Mouse (Mus musculus) lung, embryonic 14.5 days (tissue): ENCODE data around the gene Rpp25. TPM values are rescaled to one million over a fixed set of nuclear protein-coding genes. Genes with fewer than 3 reads are reported as not detected.

Experiments used
- ATAC-seq: fragments of 200-750 bp; cut with Nextera tagmentation; 2 replicates; pipeline ENCODE4 v1.8.0; 2017; ENCODE audit warnings: mild to moderate bottlenecking, moderate TSS enrichment, moderate library complexity; ENCODE audit not compliant: insufficient read depth
- DNase-seq: peaks from one replicate; pipeline ENCODE4 v3.0.0-alpha.2; 2015
- H3K27ac ChIP-seq: fragments of 300-500 bp; sonication (generic); 2 replicates; pipeline ENCODE4 v1.5.1; 2014; ENCODE audit warnings: low read depth, mild to moderate bottlenecking, moderate library complexity
- H3K27me3 ChIP-seq: fragments of 300-500 bp; sonication (generic); 2 replicates; pipeline ENCODE4 v1.6.1; 2014; ENCODE audit warnings: low read length, control low read depth; ENCODE audit not compliant: insufficient read depth
- H3K36me3 ChIP-seq: fragments of 300-500 bp; sonication (generic); 2 replicates; pipeline ENCODE4 v1.6.1; 2014; ENCODE audit warnings: control low read depth; ENCODE audit not compliant: insufficient read depth
- H3K4me1 ChIP-seq: fragments of 300-500 bp; sonication (generic); 2 replicates; pipeline ENCODE4 v1.6.1; 2014; ENCODE audit warnings: antibody characterized with exemption, control low read depth; ENCODE audit not compliant: insufficient read depth
- H3K4me2 ChIP-seq: fragments of 300-500 bp; sonication (generic); 2 replicates; pipeline ENCODE4 v1.6.1; 2014; ENCODE audit warnings: mild to moderate bottlenecking
- H3K4me3 ChIP-seq: fragments of 300-500 bp; sonication (generic); 2 replicates; pipeline ENCODE4 v1.5.1; 2014; ENCODE audit warnings: low read depth, low read length
- H3K9ac ChIP-seq: fragments of 300-500 bp; sonication (generic); 2 replicates; pipeline ENCODE4 v1.6.1; 2014
- H3K9me3 ChIP-seq: fragments of 300-500 bp; sonication (generic); 2 replicates; pipeline ENCODE4 v1.6.1; 2016; ENCODE audit warnings: low read depth, low read length, control low read depth
- CTCF ChIP-seq: IDR thresholded peaks from 2 replicates; pipeline ENCODE4 v1.5.1; 2016; ENCODE audit warnings: antibody characterized with exemption, low read depth
- WGBS: fragments of 180-500 bp; shearing (Covaris S2); extraction: QIAGEN DNeasy Blood & Tissue Kit; methylation state at CpG from one replicate; pipeline ENCODE4 v1.1.7; 2014; 5-methylcytosine and 5-hydroxymethylcytosine counted together
- polyA plus RNA-seq: library from polyadenylated mRNA; unstranded; fragments of >200 nt; fragmentation: Nextera tagmentation; extraction: Ambion mirVana; gene quantifications from 2 replicates; pipeline ENCODE4 v1.2.1, GENCODE M21; 2014

Gene Rpp25
- polyA plus RNA-seq, 1 experiment from 2014 or later, result 2.4 TPM

- TF ChIP-seq CTCF, result no peak
- Histone ChIP-seq H3K27me3 (no peaks in the 10 kb centered on the region), H3K36me3 (peaks cover 84% of the 10 kb centered on the region), H3K4me2 (no peak overlapping the region), H3K9me3 (no peaks in the 10 kb centered on the region), H3K27ac (no peak overlapping the region), H3K4me1 (peaks cover 6% of the 10 kb centered on the region; the same call in 1 of the 2 replicates), H3K4me3 (no peak overlapping the region), H3K9ac (no peak overlapping the region)
- ATAC-seq (no peak), DNase-seq (no peak)
- 71% methylated on average over 5 of the region's 5 CpGs for WGBS
Observed at GRCm38 (mm10) chr9:57547287-57547686, 43.5 kb downstream of the Rpp25 start.

GRCm38 (mm10) chr9:57547869-57548268, 44.0 kb downstream of the Rpp25 start:
- H3K36me3 ChIP-seq, result peaks cover 78% of the 10 kb centered on the region
- peaks cover 6% of the 10 kb centered on the region; the same call in 1 of the 2 replicates for H3K4me1 ChIP-seq
- 85% methylated on average over 11 of the region's 11 CpGs for WGBS

GRCm38 (mm10) chr9:57549186-57549585, 45.4 kb downstream of the Rpp25 start:
- H3K36me3 ChIP-seq, result peaks cover 65% of the 10 kb centered on the region

More at GRCm38 (mm10) chr9:57547869-57548268, 44.0 kb downstream of the Rpp25 start:
- TF ChIP-seq CTCF, result no peak
- no peaks in the 10 kb centered on the region for H3K27me3 ChIP-seq
- H3K4me3 ChIP-seq, result no peak overlapping the region
- H3K9me3 ChIP-seq, result no peaks in the 10 kb centered on the region
- H3K27ac ChIP-seq, result no peak overlapping the region
- DNase-seq, result no peak
- H3K4me2 ChIP-seq, result no peak overlapping the region
- H3K9ac ChIP-seq, result no peak overlapping the region
- no peak for ATAC-seq

GRCm38 (mm10) chr9:57550126-57550862, 46.5 kb downstream of the Rpp25 start:
- H3K9me3 ChIP-seq, result no peaks in the 10 kb centered on the region
- H3K27ac ChIP-seq, result no peak overlapping the region
- DNase-seq (no peak), ATAC-seq (no peak)
- WGBS, result 76% methylated on average over 11 of the region's 11 CpGs
- H3K9ac ChIP-seq, result no peak overlapping the region
- H3K27me3 ChIP-seq, result no peaks in the 10 kb centered on the region
- H3K4me3 ChIP-seq, result no peak overlapping the region
- H3K4me2 ChIP-seq, result no peak overlapping the region
- H3K36me3 ChIP-seq, result peaks cover 54% of the 10 kb centered on the region
- no peak for TF ChIP-seq CTCF
- peaks cover 6% of the 10 kb centered on the region; the same call in 1 of the 2 replicates for H3K4me1 ChIP-seq

More at GRCm38 (mm10) chr9:57549186-57549585, 45.4 kb downstream of the Rpp25 start:
- no peak overlapping the region for H3K27ac ChIP-seq
- peaks cover 6% of the 10 kb centered on the region; the same call in 1 of the 2 replicates for H3K4me1 ChIP-seq
- H3K4me3 ChIP-seq, result no peak overlapping the region
- H3K9me3 ChIP-seq, result no peaks in the 10 kb centered on the region
- H3K9ac ChIP-seq, result no peak overlapping the region
- no peaks in the 10 kb centered on the region for H3K27me3 ChIP-seq
- no peak overlapping the region for H3K4me2 ChIP-seq
- WGBS, result 92% methylated on average over 4 of the region's 4 CpGs
- ATAC-seq, result no peak
- TF ChIP-seq CTCF, result no peak
- DNase-seq, result no peak

- no peaks in the 10 kb centered on the region for H3K27me3 ChIP-seq
- peak; percentile 64; the same call in 1 of the 2 replicates for ATAC-seq
- H3K36me3 ChIP-seq, result peaks cover 34% of the 10 kb centered on the region
- H3K27ac ChIP-seq, result no peak within 1 kb of the TSS
- no peak for TF ChIP-seq CTCF
- DNase-seq, result peak; percentile 87
- 1% methylated on average over 28 of the region's 28 CpGs for WGBS
- no peaks in the 10 kb centered on the region for H3K9me3 ChIP-seq
- H3K4me1 ChIP-seq, result peaks cover 6% of the 10 kb centered on the region; the same call in 1 of the 2 replicates
- H3K4me2 ChIP-seq, result peak within 1 kb of the TSS; percentile 77
- H3K9ac ChIP-seq, result peak within 1 kb of the TSS; percentile 68
- peak within 1 kb of the TSS; percentile 70 for H3K4me3 ChIP-seq
Observed at GRCm38 (mm10) chr9:57552139-57552887, 48.5 kb downstream of the Rpp25 start, which contains the start of gene Mpi. Mpi (minus strand) TSS chr9:57552763.

GRCm38 (mm10) chr9:57553119-57553518, 49.3 kb downstream of the Rpp25 start:
- Histone ChIP-seq H3K4me2 (no peak overlapping the region), H3K4me3 (no peak overlapping the region), H3K27me3 (no peaks in the 10 kb centered on the region), H3K9ac (no peak overlapping the region), H3K4me1 (peaks cover 6% of the 10 kb centered on the region; the same call in 1 of the 2 replicates), H3K27ac (no peak overlapping the region), H3K9me3 (no peaks in the 10 kb centered on the region), H3K36me3 (peaks cover 26% of the 10 kb centered on the region)
- DNase-seq (no peak), ATAC-seq (0 out of 2 replicates have a peak, but pooled peaks have one; percentile 19)
- WGBS, result 76% methylated on average over 11 of the region's 11 CpGs
- TF ChIP-seq CTCF, result no peak

GRCm38 (mm10) chr9:57554753-57555152, 50.9 kb downstream of the Rpp25 start:
- Histone ChIP-seq H3K36me3 (0 out of 2 replicates have a peak, but pooled peaks cover 11% of the 10 kb centered on the region), H3K9ac (no peak overlapping the region), H3K9me3 (no peaks in the 10 kb centered on the region), H3K27ac (no peak overlapping the region), H3K27me3 (no peaks in the 10 kb centered on the region), H3K4me1 (peaks cover 6% of the 10 kb centered on the region; the same call in 1 of the 2 replicates), H3K4me2 (no peak overlapping the region), H3K4me3 (no peak overlapping the region)
- DNase-seq, result no peak
- no peak for ATAC-seq
- TF ChIP-seq CTCF, result no peak
- WGBS, result 49% methylated on average over 3 of the region's 3 CpGs

Other genes starting within 250 kb of the Rpp25 start
- 25.6 and 26.3 TPM in 2 replicates for gene 1700017B05Rik, start 241.4 kb upstream of the Rpp25 start, polyA plus RNA-seq
- gene Ppcdc, start 63.9 kb upstream of the Rpp25 start, polyA plus RNA-seq, result 22.5 and 23.7 TPM in 2 replicates
- 4.4 and 4.9 TPM in 2 replicates for gene Scamp5, start 36.0 kb upstream of the Rpp25 start, polyA plus RNA-seq
- 527 and 554 TPM in 2 replicates for gene Cox5a, start 17.2 kb downstream of the Rpp25 start, polyA plus RNA-seq
- 20.2 and 22.4 TPM in 2 replicates for gene Fam219b, start 33.5 kb downstream of the Rpp25 start, polyA plus RNA-seq
- gene Mpi, start 48.7 kb downstream of the Rpp25 start, polyA plus RNA-seq, result 35.1 and 38.1 TPM in 2 replicates
- gene Scamp2, start 56.9 kb downstream of the Rpp25 start, polyA plus RNA-seq, result 54.2 and 55.6 TPM in 2 replicates
- 8.0 and 10.6 TPM in 2 replicates for gene Ulk3, start 85.4 kb downstream of the Rpp25 start, polyA plus RNA-seq
- not detected in 2 replicates for gene Cplx3, start 102.3 kb downstream of the Rpp25 start, polyA plus RNA-seq
- not detected in 2 replicates for gene Lman1l, start 116.7 kb downstream of the Rpp25 start, polyA plus RNA-seq
- gene Csk, start 149.6 kb downstream of the Rpp25 start, polyA plus RNA-seq, result 23.6 and 28.7 TPM in 2 replicates
- not detected in 2 replicates for gene Cyp1a2, start 179.7 kb downstream of the Rpp25 start, polyA plus RNA-seq
- gene Cyp1a1, start 183.9 kb downstream of the Rpp25 start, polyA plus RNA-seq, result not detected in 2 replicates
- gene Edc3, start 204.5 kb downstream of the Rpp25 start, polyA plus RNA-seq, result 24.0 and 24.9 TPM in 2 replicates